Mouse (Mus musculus) liver, adult 2 months (tissue): ENCODE measurements at regions not wholly inside any gene's neighbourhood (a gene's known extent, or its start where the extent isn't known, plus 50 kb on each side); places are given as distances from the start of the nearest gene placed in this dataset.

Experiments
- DNase-seq: peaks from one replicate; pipeline ENCODE4 v3.0.0-alpha.2; 2011; ENCODE audit warnings: low read depth, low spot score; ENCODE audit errors: extremely low read depth
- H3K27ac ChIP-seq: fragments of 200-500 bp; replicated peaks from 2 replicates; pipeline ENCODE4 v1.5.1; 2012; ENCODE audit warnings: low read depth, mild to moderate bottlenecking, control low read depth, inconsistent platforms, low read length; ENCODE audit not compliant: insufficient read depth
- H3K27me3 ChIP-seq: fragments of 200-500 bp; 2 replicates; pipeline ENCODE4 v1.6.1; 2012; ENCODE audit warnings: mild to moderate bottlenecking, moderate library complexity, low read length, inconsistent platforms; ENCODE audit not compliant: control insufficient read depth, insufficient read depth
- H3K36me3 ChIP-seq: fragments of 200-500 bp; 2 replicates; pipeline ENCODE4 v1.6.1; 2012; ENCODE audit warnings: low read length, inconsistent platforms; ENCODE audit not compliant: control insufficient read depth, insufficient read depth
- H3K4me1 ChIP-seq: fragments of 200-500 bp; 2 replicates; pipeline ENCODE4 v1.6.1; 2011; ENCODE audit warnings: low read length; ENCODE audit not compliant: control insufficient read depth, insufficient read depth
- H3K4me3 ChIP-seq: fragments of 200-500 bp; 2 replicates; pipeline ENCODE4 v1.5.1; 2011; ENCODE audit warnings: low read depth, mild to moderate bottlenecking, control low read depth, low read length, moderate library complexity; ENCODE audit not compliant: insufficient read depth
- H3K79me2 ChIP-seq: fragments of 200-500 bp; 2 replicates; pipeline ENCODE4 v1.6.1; 2012; ENCODE audit warnings: inconsistent platforms, mild to moderate bottlenecking, low read length, moderate library complexity; ENCODE audit not compliant: control insufficient read depth, insufficient read depth
- H3K9ac ChIP-seq: fragments of 200-500 bp; 2 replicates; pipeline ENCODE4 v1.6.1; 2012; ENCODE audit warnings: low read depth, mild to moderate bottlenecking, control low read depth, inconsistent platforms, low read length
- CTCF ChIP-seq: fragments of 200-500 bp; IDR thresholded peaks from 2 replicates; pipeline ENCODE4 v1.5.1; 2011; ENCODE audit warnings: low read depth, low read length, control low read depth
- POLR2A ChIP-seq: fragments of 200-500 bp; IDR thresholded peaks from 2 replicates; pipeline ENCODE4 v1.6.1; 2011; ENCODE audit warnings: low read length, control low read depth; ENCODE audit not compliant: insufficient read depth; ENCODE audit errors: extremely low read depth
- WGBS: fragments of 180-500 bp; shearing (Covaris S2); methylation state at CpG from one replicate; pipeline ENCODE4 v1.1.7; 2018; 5-methylcytosine and 5-hydroxymethylcytosine counted together

DNA sequence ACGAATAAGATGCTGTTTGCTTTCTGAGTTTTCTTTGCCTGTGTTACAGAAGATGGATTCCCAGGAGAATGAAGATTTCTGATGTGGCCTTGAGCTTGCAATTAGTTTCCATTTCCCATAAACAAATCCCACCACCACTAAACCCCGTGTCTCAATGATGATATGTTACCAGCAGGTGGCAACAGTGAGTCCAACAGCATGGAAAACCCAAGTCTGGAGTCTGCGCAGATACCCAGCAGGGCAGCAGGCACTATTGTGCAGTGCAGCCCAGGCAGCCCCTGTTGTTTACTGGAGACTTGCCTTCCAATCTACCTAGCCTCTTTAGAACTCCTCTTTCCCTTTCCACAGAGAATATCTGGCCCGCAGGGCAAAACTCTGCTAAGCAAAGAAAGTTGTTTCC is 62.7 kb downstream of the Bmp2 start:
- 27% methylated on average over 4 of the region's 4 CpGs for WGBS
- no peak overlapping the region for H3K9ac ChIP-seq
- no peaks in the 10 kb centered on the region for H3K36me3 ChIP-seq
- H3K4me1 ChIP-seq, result peaks cover 3% of the 10 kb centered on the region; the same call in 1 of the 2 replicates
- no peak overlapping the region for H3K4me3 ChIP-seq
- DNase-seq, result peak; percentile 30
- peaks cover 5% of the 10 kb centered on the region; the same call in 1 of the 2 replicates for H3K27me3 ChIP-seq
- H3K27ac ChIP-seq, result no peak overlapping the region
- no peak for TF ChIP-seq POLR2A
- peak; percentile 71 for TF ChIP-seq CTCF
- no peaks in the 10 kb centered on the region for H3K79me2 ChIP-seq

GRCm38 (mm10) chr2:133615299-133615698 is 63.3 kb downstream of the Bmp2 start:
- Histone ChIP-seq H3K9ac (no peak overlapping the region), H3K4me1 (peaks cover 3% of the 10 kb centered on the region; the same call in 1 of the 2 replicates), H3K27ac (no peak overlapping the region), H3K4me3 (no peak overlapping the region), H3K79me2 (no peaks in the 10 kb centered on the region), H3K36me3 (no peaks in the 10 kb centered on the region), H3K27me3 (peaks cover 5% of the 10 kb centered on the region; the same call in 1 of the 2 replicates)
- TF ChIP-seq CTCF, result no peak
- no peak for TF ChIP-seq POLR2A
- 79% methylated on average over 3 of the region's 3 CpGs for WGBS
- DNase-seq, result no peak

DNA sequence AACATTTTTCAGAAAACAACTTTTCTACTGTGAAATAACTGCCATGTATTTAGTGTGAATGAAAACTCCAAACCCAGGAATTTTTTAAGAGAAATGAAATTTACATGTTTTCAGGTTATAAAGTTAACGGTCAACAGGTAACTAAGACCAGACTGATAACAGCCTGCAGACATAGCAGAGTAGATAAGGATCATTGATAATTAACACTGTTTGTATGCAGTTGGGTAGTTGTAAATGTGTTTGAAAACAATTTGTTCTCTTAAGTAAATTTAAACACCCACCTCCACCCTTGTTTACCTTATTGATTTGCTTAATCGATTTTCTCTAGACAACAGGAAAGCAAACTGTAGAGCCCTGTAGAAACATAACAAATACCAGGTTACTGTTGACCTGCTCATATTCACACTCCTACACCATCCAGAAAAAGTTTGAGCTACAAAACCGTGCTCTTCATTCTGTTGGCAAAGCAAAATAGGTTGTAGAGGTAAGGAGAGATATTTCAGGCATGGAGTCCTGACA is 65.4 kb downstream of the Bmp2 start:
- Histone ChIP-seq H3K9ac (no peak overlapping the region), H3K79me2 (no peaks in the 10 kb centered on the region), H3K4me1 (peaks cover 3% of the 10 kb centered on the region; the same call in 1 of the 2 replicates), H3K36me3 (no peaks in the 10 kb centered on the region), H3K27ac (no peak overlapping the region), H3K4me3 (no peak overlapping the region), H3K27me3 (peaks cover 8% of the 10 kb centered on the region; the same call in 1 of the 2 replicates)
- TF ChIP-seq POLR2A, result no peak
- no peak for TF ChIP-seq CTCF
- WGBS, result 16% methylated on average over 3 of the region's 3 CpGs
- DNase-seq, result peak; percentile 85

- no peaks in the 10 kb centered on the region for H3K79me2 ChIP-seq
- no peak for DNase-seq
- TF ChIP-seq POLR2A, result no peak
- H3K27me3 ChIP-seq, result peaks cover 8% of the 10 kb centered on the region; the same call in 1 of the 2 replicates
- H3K9ac ChIP-seq, result no peak overlapping the region
- 21% methylated on average over 2 of the region's 2 CpGs for WGBS
- H3K36me3 ChIP-seq, result no peaks in the 10 kb centered on the region
- H3K27ac ChIP-seq, result no peak overlapping the region
- no peak overlapping the region for H3K4me3 ChIP-seq
- H3K4me1 ChIP-seq, result peaks cover 3% of the 10 kb centered on the region; the same call in 1 of the 2 replicates
Observed at GRCm38 (mm10) chr2:133622523-133622922, 70.6 kb downstream of the Bmp2 start.

- H3K27ac ChIP-seq, result no peak overlapping the region
- peaks cover 8% of the 10 kb centered on the region; the same call in 1 of the 2 replicates for H3K27me3 ChIP-seq
- H3K4me1 ChIP-seq, result no peaks in the 10 kb centered on the region
- H3K36me3 ChIP-seq, result no peaks in the 10 kb centered on the region
- no peaks in the 10 kb centered on the region for H3K79me2 ChIP-seq
- DNase-seq, result no peak
- TF ChIP-seq POLR2A, result no peak
- no peak for TF ChIP-seq CTCF
- 29% methylated on average over 2 of the region's 2 CpGs for WGBS
- H3K9ac ChIP-seq, result no peak overlapping the region
- no peak overlapping the region for H3K4me3 ChIP-seq
Observed at GRCm38 (mm10) chr2:133625542-133625941, 73.6 kb downstream of the Bmp2 start.

DNA sequence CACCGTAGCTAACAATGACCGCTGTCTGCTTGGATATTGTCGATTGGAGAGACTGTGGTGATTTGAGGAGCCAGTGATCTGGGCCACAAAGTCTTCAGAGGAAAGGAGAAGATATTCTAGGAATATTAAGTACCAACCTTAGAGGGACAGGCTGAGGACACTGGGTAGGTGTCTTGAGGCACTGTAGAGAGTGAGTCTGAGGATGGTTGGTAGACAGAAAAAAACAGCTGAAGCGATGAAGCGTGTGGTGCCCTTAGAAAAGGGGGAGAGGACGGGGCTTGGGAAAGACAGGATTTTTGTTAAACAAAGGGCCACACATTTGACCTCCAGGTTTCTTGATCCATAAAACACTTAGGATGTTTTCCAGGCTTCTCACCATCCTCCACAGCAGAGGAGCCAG is 76.9 kb downstream of the Bmp2 start:
- peaks cover 7% of the 10 kb centered on the region; the same call in 1 of the 2 replicates for H3K27me3 ChIP-seq
- no peaks in the 10 kb centered on the region for H3K79me2 ChIP-seq
- no peaks in the 10 kb centered on the region for H3K36me3 ChIP-seq
- 93% methylated on average over 6 of the region's 6 CpGs for WGBS
- DNase-seq, result no peak
- TF ChIP-seq POLR2A (no peak), CTCF (no peak)
- H3K4me3 ChIP-seq, result no peak overlapping the region
- no peak overlapping the region for H3K9ac ChIP-seq
- no peak overlapping the region for H3K27ac ChIP-seq
- no peaks in the 10 kb centered on the region for H3K4me1 ChIP-seq
